Mouse (Mus musculus) thymus, adult 2 months (tissue): Measurements from ENCODE around the gene Rcor1.

Source experiments
- CTCF ChIP-seq: fragments of 200-500 bp; IDR thresholded peaks from 2 replicates; pipeline ENCODE4 v1.5.1; 2012; ENCODE audit warnings: mild to moderate bottlenecking, control low read depth, low read length, moderate library complexity, borderline replicate concordance; ENCODE audit not compliant: control insufficient read depth, poor library complexity, insufficient read depth; ENCODE audit errors: extremely low read depth
- POLR2A ChIP-seq: fragments of 200-500 bp; IDR thresholded peaks from 2 replicates; pipeline ENCODE4 v1.6.1; 2012; ENCODE audit warnings: mild to moderate bottlenecking, low read length, control low read depth, moderate library complexity; ENCODE audit not compliant: control insufficient read depth, poor library complexity, insufficient read depth; ENCODE audit errors: extremely low read depth

GRCm38 (mm10) chr12:110998092-110998491, 41.1 kb upstream of the Rcor1 start:
- TF ChIP-seq POLR2A (no peak), CTCF (no peak)
